Mouse (Mus musculus): ENCODE data around the gene Rnf186. TPM values are rescaled to one million over a fixed set of nuclear protein-coding genes. Genes with fewer than 3 reads are reported as not detected.
"Not testable (repeated sequence)": the region's sequence is repeated elsewhere in the genome, so short reads cannot be mapped to it uniquely, and the experiment has no call there.

Rnf186 gene
- total and polyA plus RNA-seq, 3 experiments: 0.27 TPM; not detected in 2

DNA sequence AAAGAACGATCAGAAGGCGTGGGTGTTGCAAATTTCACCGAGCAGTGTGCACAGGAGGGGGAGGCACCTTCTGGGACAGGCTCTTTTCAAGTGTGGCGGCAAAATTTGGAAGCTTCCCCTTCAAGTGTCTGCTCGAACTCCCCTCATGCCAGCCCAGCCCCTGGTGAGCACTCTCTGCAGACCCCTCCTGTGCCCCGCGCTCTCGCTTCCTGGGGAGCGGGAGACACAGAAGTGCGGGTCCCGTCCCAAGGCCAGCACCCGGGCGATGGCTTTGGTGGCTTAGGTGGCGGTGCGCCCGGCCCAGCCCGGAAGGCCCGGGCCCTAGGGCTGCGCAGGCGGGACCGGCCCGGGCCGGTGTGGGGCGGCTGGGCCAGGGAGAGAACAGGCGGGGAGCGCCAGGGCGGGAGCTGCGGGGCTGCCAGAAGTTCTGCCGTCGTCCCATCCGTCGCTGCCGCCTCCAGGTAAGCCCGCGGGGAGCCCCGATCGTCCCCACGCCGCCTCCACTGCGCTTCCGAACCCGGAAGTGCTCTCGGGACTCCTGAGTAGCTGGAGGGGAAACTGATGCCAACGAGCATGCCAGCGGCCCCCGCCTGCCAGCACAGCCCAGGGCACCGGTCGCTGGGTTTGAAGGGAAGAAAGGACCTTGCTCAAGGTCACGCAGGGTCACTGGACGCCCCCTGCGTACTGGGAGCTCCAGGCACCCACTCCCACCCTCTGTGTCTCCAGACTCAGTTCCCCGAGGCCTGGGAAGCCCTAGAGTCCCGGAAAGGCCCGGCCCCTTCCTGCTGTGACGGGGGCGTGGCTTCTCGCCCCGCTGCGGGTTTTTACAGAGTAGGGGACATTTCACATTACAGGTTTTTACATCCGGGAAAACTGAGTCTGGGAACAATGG lies 6.2 kb downstream of the Rnf186 start, which contains the start of gene Tmco4:
Gene Tmco4 (plus strand): TSS at position 62 of the 892 bp plus-strand sequence.
- Histone ChIP-seq H3K36me3 (replicated peaks) (peaks cover 33% of the 10 kb centered on the region), H3K27me3 (ENCODE audit: insufficient read depth, low read length) (no peaks in the 10 kb centered on the region), H3K9me3 (replicated peaks) (no peaks in the 10 kb centered on the region), H3K4me3 (ENCODE audit: low read depth, low read length) (peak within 1 kb of the TSS; percentile 85), H3K4me1 (ENCODE audit: insufficient read depth, low read depth, low read length) (peaks cover 64% of the 10 kb centered on the region)
- TF ChIP-seq POLR2AphosphoS5 (IDR thresholded peaks at IDR 0.05; ENCODE audit: insufficient replicate concordance, low read depth, low read length) (no peak), GATA2 (IDR thresholded peaks at IDR 0.05; ENCODE audit: borderline replicate concordance, low read depth, low read length) (no peak)
- ATAC-seq (ENCODE audit: extremely low read depth, insufficient number of reproducible peaks, low FRiP score, poor library complexity, severe bottlenecking): peak; percentile 67
- DNase-seq (ENCODE audit: low spot score): peak; percentile 88

DNA sequence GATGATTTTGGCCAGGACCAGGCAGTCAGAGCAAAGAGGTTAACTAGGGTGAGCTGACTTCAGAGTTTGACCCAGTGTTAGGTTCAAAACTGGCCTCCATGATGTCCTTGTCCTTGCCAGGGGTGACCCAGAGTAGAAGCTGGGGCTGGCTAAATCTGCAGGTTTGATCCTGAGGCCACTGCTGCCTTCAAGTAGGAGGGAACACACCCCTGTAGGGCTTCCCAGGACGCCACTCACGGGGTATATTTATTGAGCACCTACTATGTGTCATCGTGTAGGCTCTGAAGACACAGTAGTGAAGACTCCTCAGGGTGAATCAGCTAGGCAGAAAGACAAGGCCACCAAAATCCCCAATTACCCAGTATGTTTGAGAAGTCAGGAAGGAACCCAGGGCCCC lies 6.8 kb downstream of the Rnf186 start:
- H3K4me3 ChIP-seq (ENCODE audit: low read depth, low read length): peak overlapping the region; percentile 85
- H3K4me1 ChIP-seq (ENCODE audit: insufficient read depth, low read depth, low read length): peaks cover 57% of the 10 kb centered on the region
- TF ChIP-seq GATA2 (IDR thresholded peaks at IDR 0.05; ENCODE audit: borderline replicate concordance, low read depth, low read length) (no peak), GATA1 (IDR thresholded peaks at IDR 0.05; ENCODE audit: borderline replicate concordance, low read length) (no peak), CTCF (IDR thresholded peaks at IDR 0.05; ENCODE audit: low read depth, low read length) (no peak), POLR2AphosphoS5 (IDR thresholded peaks at IDR 0.05; ENCODE audit: insufficient replicate concordance, low read depth, low read length) (no peak), TAL1 (conservative IDR thresholded peaks at IDR 0.05; ENCODE audit: low read depth, low read length) (no peak)
- ATAC-seq (ENCODE audit: extremely low read depth, insufficient number of reproducible peaks, low FRiP score, poor library complexity, severe bottlenecking): no peak
- H3K36me3 ChIP-seq (replicated peaks): peaks cover 39% of the 10 kb centered on the region
- no peaks in the 10 kb centered on the region for H3K27me3 ChIP-seq (ENCODE audit: insufficient read depth, low read length)
- DNase-seq (ENCODE audit: low spot score): no peak
- H3K9me3 ChIP-seq (replicated peaks): no peaks in the 10 kb centered on the region

- not testable (repeated sequence) for H3K9me3 ChIP-seq (replicated peaks); H3K27me3 ChIP-seq (ENCODE audit: insufficient read depth, low read length); ATAC-seq (ENCODE audit: extremely low read depth, insufficient number of reproducible peaks, low FRiP score, poor library complexity, severe bottlenecking); DNase-seq (ENCODE audit: low spot score); H3K4me3 ChIP-seq (ENCODE audit: low read depth, low read length)
- Histone ChIP-seq H3K4me1 (ENCODE audit: insufficient read depth, low read depth, low read length) (peaks cover 50% of the 10 kb centered on the region), H3K36me3 (replicated peaks) (peaks cover 47% of the 10 kb centered on the region)
Measured at GRCm38 (mm10) chr4:138974540-138974939, 7.6 kb downstream of the Rnf186 start.

GRCm38 (mm10) chr4:138975194-138975593 lies 8.3 kb downstream of the Rnf186 start:
- DNase-seq (ENCODE audit: low spot score): no peak
- Histone ChIP-seq H3K9me3 (replicated peaks) (no peaks in the 10 kb centered on the region), H3K4me1 (ENCODE audit: insufficient read depth, low read depth, low read length) (peaks cover 43% of the 10 kb centered on the region), H3K27me3 (ENCODE audit: insufficient read depth, low read length) (no peaks in the 10 kb centered on the region), H3K36me3 (replicated peaks) (peaks cover 54% of the 10 kb centered on the region), H3K4me3 (ENCODE audit: low read depth, low read length) (no peak overlapping the region)
- TF ChIP-seq TAL1 (conservative IDR thresholded peaks at IDR 0.05; ENCODE audit: low read depth, low read length) (no peak), POLR2AphosphoS5 (IDR thresholded peaks at IDR 0.05; ENCODE audit: insufficient replicate concordance, low read depth, low read length) (no peak), CTCF (IDR thresholded peaks at IDR 0.05; ENCODE audit: low read depth, low read length) (no peak), GATA1 (IDR thresholded peaks at IDR 0.05; ENCODE audit: borderline replicate concordance, low read length) (no peak), GATA2 (IDR thresholded peaks at IDR 0.05; ENCODE audit: borderline replicate concordance, low read depth, low read length) (no peak)
- ATAC-seq (ENCODE audit: extremely low read depth, insufficient number of reproducible peaks, low FRiP score, poor library complexity, severe bottlenecking): no peak

- TF ChIP-seq TAL1 (conservative IDR thresholded peaks at IDR 0.05; ENCODE audit: low read depth, low read length) (no peak), CTCF (IDR thresholded peaks at IDR 0.05; ENCODE audit: low read depth, low read length) (no peak), GATA2 (IDR thresholded peaks at IDR 0.05; ENCODE audit: borderline replicate concordance, low read depth, low read length) (no peak), GATA1 (IDR thresholded peaks at IDR 0.05; ENCODE audit: borderline replicate concordance, low read length) (no peak), POLR2AphosphoS5 (IDR thresholded peaks at IDR 0.05; ENCODE audit: insufficient replicate concordance, low read depth, low read length) (no peak)
- H3K27me3 ChIP-seq (ENCODE audit: insufficient read depth, low read length): no peaks in the 10 kb centered on the region
- ATAC-seq (ENCODE audit: extremely low read depth, insufficient number of reproducible peaks, low FRiP score, poor library complexity, severe bottlenecking) (no peak), DNase-seq (ENCODE audit: low spot score) (no peak)
- peaks cover 38% of the 10 kb centered on the region for H3K4me1 ChIP-seq (ENCODE audit: insufficient read depth, low read depth, low read length)
- peaks cover 60% of the 10 kb centered on the region for H3K36me3 ChIP-seq (replicated peaks)
- no peaks in the 10 kb centered on the region for H3K9me3 ChIP-seq (replicated peaks)
- no peak overlapping the region for H3K4me3 ChIP-seq (ENCODE audit: low read depth, low read length)
Measured at GRCm38 (mm10) chr4:138976046-138976445, 9.1 kb downstream of the Rnf186 start.

DNA sequence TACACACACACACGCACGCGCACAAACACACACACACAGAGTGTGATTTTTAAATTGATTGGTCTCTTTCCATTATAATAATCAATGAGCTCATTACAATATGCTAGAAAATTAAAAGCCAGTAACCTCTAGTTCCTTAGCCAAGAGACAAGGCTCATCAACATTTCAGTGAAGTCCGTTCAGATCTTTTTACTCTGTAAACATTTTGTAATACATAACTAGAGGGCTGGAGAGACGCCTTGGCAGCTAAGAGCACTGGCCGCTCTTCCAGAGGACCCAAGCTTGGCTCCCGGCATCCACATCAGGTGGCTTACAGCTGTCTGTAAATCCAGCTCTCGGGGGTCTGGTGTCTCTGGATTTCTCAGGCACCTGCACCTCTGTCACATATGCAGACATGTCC lies 13.1 kb downstream of the Rnf186 start:
- TF ChIP-seq GATA2 (IDR thresholded peaks at IDR 0.05; ENCODE audit: borderline replicate concordance, low read depth, low read length): no peak
- TF ChIP-seq TAL1 (conservative IDR thresholded peaks at IDR 0.05; ENCODE audit: low read depth, low read length): no peak
- no peak for TF ChIP-seq POLR2AphosphoS5 (IDR thresholded peaks at IDR 0.05; ENCODE audit: insufficient replicate concordance, low read depth, low read length)
- TF ChIP-seq GATA1 (IDR thresholded peaks at IDR 0.05; ENCODE audit: borderline replicate concordance, low read length): no peak
- TF ChIP-seq CTCF (IDR thresholded peaks at IDR 0.05; ENCODE audit: low read depth, low read length): no peak
- H3K36me3 ChIP-seq (replicated peaks): peaks cover 95% of the 10 kb centered on the region
- H3K9me3 ChIP-seq (replicated peaks): no peaks in the 10 kb centered on the region; the same call in 1 of the 2 replicates
- no peak for DNase-seq (ENCODE audit: low spot score)
- ATAC-seq (ENCODE audit: extremely low read depth, insufficient number of reproducible peaks, low FRiP score, poor library complexity, severe bottlenecking): no peak
- peaks cover 14% of the 10 kb centered on the region for H3K4me1 ChIP-seq (ENCODE audit: insufficient read depth, low read depth, low read length)
- H3K4me3 ChIP-seq (ENCODE audit: low read depth, low read length): no peak overlapping the region
- no peaks in the 10 kb centered on the region for H3K27me3 ChIP-seq (ENCODE audit: insufficient read depth, low read length)
